Mouse (Mus musculus): ENCODE measurements around the gene Srarp. TPM values are rescaled to one million over a fixed set of nuclear protein-coding genes. Genes with fewer than 3 reads are reported as not detected.

The Srarp gene
- polyA plus RNA-seq, 1 experiment, result not detected

DNA sequence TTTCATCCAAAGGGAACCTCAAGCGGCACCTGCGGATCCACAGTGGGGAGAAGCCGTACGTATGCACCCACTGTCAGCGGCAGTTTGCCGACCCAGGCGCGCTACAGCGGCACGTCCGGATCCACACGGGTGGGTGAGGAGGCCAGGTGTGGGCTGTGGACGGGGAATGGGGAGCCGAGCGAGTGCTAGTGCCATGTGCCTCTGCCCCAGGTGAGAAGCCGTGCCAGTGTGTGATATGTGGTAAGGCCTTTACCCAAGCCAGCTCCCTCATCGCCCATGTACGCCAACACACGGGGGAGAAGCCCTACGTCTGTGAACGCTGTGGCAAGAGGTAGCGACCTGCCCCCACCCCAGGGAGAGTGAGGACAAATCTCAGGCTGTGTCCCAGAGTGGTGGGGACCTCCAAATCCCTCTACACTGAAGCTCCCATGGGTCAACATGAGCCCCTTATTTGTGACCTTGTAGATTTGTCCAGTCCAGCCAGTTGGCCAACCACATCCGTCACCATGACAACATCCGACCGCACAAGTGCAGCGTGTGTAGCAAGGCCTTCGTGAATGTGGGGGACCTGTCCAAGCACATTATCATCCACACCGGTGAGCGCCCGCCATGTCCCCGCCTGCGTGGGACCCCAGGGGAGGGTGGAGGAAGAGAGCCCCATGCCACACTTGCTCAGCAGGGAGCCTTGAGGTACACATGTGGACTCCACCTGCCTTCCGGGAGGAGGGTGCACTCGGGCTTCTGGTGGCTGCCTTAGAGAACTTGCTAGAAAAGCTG is 29.8 kb upstream of the Srarp start:
- H3K4me1 ChIP-seq (ENCODE audit: control insufficient read depth, insufficient read depth, insufficient read length), result no peaks in the 10 kb centered on the region
- no peak for TF ChIP-seq CTCF (IDR thresholded peaks at IDR 0.05; ENCODE audit: extremely low read depth, insufficient read depth, insufficient read length, insufficient replicate concordance)
- no peak for TF ChIP-seq POLR2A (IDR thresholded peaks at IDR 0.05; ENCODE audit: low read depth, low read length)
- peaks cover 75% of the 10 kb centered on the region for H3K36me3 ChIP-seq (ENCODE audit: control insufficient read depth, insufficient read depth, low read length)
- no peaks in the 10 kb centered on the region for H3K27me3 ChIP-seq (ENCODE audit: control insufficient read depth, insufficient read depth, low read length)
- 96% methylated on average over 34 of the region's 34 CpGs for WGBS
- H3K27ac ChIP-seq (ENCODE audit: insufficient read depth, low read length), result no peak overlapping the region
- no peak overlapping the region for H3K4me3 ChIP-seq (ENCODE audit: extremely low read depth, insufficient read depth, insufficient read length)
- DNase-seq (ENCODE audit: low read depth in 1 of 2, low spot score in 2 of 2), result no peak

DNA sequence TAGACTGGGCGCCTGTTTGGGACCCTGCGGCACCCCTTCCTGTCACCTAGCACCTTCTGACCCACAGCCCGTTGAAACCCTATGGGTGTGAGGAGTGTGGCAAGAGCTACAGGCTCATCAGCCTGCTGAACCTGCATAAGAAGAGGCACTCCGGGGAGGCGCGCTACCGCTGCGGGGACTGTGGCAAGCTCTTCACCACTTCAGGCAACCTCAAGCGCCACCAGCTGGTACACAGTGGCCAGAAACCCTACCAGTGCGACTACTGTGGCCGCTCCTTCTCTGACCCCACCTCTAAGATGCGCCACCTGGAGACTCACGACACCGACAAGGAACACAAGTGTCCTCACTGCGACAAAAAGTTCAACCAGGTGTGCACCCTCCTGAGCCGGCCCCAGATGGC is 28.8 kb upstream of the Srarp start:
- Histone ChIP-seq H3K27me3 (ENCODE audit: control insufficient read depth, insufficient read depth, low read length) (no peaks in the 10 kb centered on the region), H3K4me1 (ENCODE audit: control insufficient read depth, insufficient read depth, insufficient read length) (no peaks in the 10 kb centered on the region), H3K36me3 (ENCODE audit: control insufficient read depth, insufficient read depth, low read length) (peaks cover 69% of the 10 kb centered on the region), H3K4me3 (ENCODE audit: extremely low read depth, insufficient read depth, insufficient read length) (no peak overlapping the region), H3K27ac (ENCODE audit: insufficient read depth, low read length) (no peak overlapping the region)
- TF ChIP-seq POLR2A (IDR thresholded peaks at IDR 0.05; ENCODE audit: low read depth, low read length) (no peak), CTCF (IDR thresholded peaks at IDR 0.05; ENCODE audit: extremely low read depth, insufficient read depth, insufficient read length, insufficient replicate concordance) (no peak)
- DNase-seq (ENCODE audit: low read depth in 1 of 2, low spot score in 2 of 2), result no peak
- WGBS, result 94% methylated on average over 16 of the region's 16 CpGs

DNA sequence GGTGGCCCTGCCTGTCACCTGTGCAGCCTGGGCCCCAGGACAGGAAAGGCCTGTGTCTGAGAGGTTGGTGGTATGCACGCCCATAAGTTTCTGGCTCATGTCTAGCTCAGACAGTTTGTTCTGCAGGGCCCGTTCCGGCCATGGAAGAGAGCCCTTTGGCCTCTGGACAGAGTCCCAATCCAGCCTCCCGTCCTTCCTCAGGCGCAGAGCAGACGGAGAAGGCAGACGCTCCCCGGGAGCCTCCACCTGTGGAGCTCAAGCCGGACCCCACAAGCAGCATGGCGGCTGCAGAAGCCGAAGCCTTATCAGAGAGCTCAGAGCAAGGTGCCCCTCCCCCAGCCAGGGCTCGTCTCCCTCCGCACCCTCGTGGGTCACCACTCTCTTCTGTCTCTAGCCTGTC is 27.6 kb upstream of the Srarp start:
- H3K27me3 ChIP-seq (ENCODE audit: control insufficient read depth, insufficient read depth, low read length), result no peaks in the 10 kb centered on the region
- WGBS, result 90% methylated on average over 14 of the region's 14 CpGs
- DNase-seq (ENCODE audit: low read depth in 1 of 2, low spot score in 2 of 2), result no peak
- H3K27ac ChIP-seq (ENCODE audit: insufficient read depth, low read length), result no peak overlapping the region
- TF ChIP-seq CTCF (IDR thresholded peaks at IDR 0.05; ENCODE audit: extremely low read depth, insufficient read depth, insufficient read length, insufficient replicate concordance), result no peak
- no peak for TF ChIP-seq POLR2A (IDR thresholded peaks at IDR 0.05; ENCODE audit: low read depth, low read length)
- no peak overlapping the region for H3K4me3 ChIP-seq (ENCODE audit: extremely low read depth, insufficient read depth, insufficient read length)
- no peaks in the 10 kb centered on the region for H3K4me1 ChIP-seq (ENCODE audit: control insufficient read depth, insufficient read depth, insufficient read length)
- peaks cover 59% of the 10 kb centered on the region for H3K36me3 ChIP-seq (ENCODE audit: control insufficient read depth, insufficient read depth, low read length)

DNA sequence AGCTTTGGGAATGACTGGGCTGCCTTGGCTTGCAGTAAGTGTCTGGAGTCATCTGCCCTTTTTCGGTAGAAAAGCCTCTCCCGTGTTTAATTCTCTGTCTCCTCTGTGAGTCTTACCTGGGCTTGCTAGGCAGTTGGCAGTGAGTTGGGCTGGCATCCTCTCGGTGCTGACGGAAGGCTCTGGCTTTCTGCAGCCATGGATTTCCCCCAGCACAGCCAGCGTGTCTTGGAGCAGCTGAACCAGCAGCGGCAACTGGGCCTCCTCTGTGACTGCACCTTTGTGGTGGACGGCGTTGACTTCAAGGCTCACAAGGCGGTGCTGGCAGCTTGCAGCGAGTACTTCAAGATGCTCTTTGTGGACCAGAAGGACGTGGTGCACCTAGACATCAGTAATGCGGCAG is 25.7 kb upstream of the Srarp start:
- no peak overlapping the region for H3K27ac ChIP-seq (ENCODE audit: insufficient read depth, low read length)
- peaks cover 45% of the 10 kb centered on the region for H3K36me3 ChIP-seq (ENCODE audit: control insufficient read depth, insufficient read depth, low read length)
- H3K27me3 ChIP-seq (ENCODE audit: control insufficient read depth, insufficient read depth, low read length), result no peaks in the 10 kb centered on the region
- no peak for TF ChIP-seq CTCF (IDR thresholded peaks at IDR 0.05; ENCODE audit: extremely low read depth, insufficient read depth, insufficient read length, insufficient replicate concordance)
- no peak for TF ChIP-seq POLR2A (IDR thresholded peaks at IDR 0.05; ENCODE audit: low read depth, low read length)
- no peak overlapping the region for H3K4me3 ChIP-seq (ENCODE audit: extremely low read depth, insufficient read depth, insufficient read length)
- no peak for DNase-seq (ENCODE audit: low read depth in 1 of 2, low spot score in 2 of 2)
- no peaks in the 10 kb centered on the region for H3K4me1 ChIP-seq (ENCODE audit: control insufficient read depth, insufficient read depth, insufficient read length)
- WGBS, result 94% methylated on average over 12 of the region's 12 CpGs

DNA sequence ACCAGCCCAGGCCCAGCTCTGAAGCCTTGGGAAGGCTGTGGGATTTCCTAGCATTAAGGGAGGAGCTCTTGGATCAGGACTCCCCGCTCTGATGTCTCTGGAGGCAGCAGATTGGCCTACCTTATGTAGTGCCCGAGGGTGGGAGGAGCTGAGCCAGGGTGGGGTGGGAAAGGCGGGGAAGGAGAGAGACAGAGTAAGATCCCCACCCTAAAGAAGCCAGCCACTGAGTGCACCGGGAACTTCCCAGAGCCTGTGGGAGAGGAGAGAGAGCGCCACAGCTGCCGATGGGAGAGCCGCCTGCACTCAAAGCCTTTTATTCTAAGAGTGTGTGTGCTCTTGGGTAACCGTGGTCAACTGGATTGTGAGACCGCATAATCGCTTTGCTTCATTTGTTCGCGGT is 25.2 kb upstream of the Srarp start:
- WGBS, result 91% methylated on average over 12 of the region's 12 CpGs
- no peak overlapping the region for H3K27ac ChIP-seq (ENCODE audit: insufficient read depth, low read length)
- H3K36me3 ChIP-seq (ENCODE audit: control insufficient read depth, insufficient read depth, low read length), result peaks cover 40% of the 10 kb centered on the region
- no peak for DNase-seq (ENCODE audit: low read depth in 1 of 2, low spot score in 2 of 2)
- no peaks in the 10 kb centered on the region for H3K4me1 ChIP-seq (ENCODE audit: control insufficient read depth, insufficient read depth, insufficient read length)
- no peaks in the 10 kb centered on the region for H3K27me3 ChIP-seq (ENCODE audit: control insufficient read depth, insufficient read depth, low read length)
- H3K4me3 ChIP-seq (ENCODE audit: extremely low read depth, insufficient read depth, insufficient read length), result no peak overlapping the region
- TF ChIP-seq POLR2A (IDR thresholded peaks at IDR 0.05; ENCODE audit: low read depth, low read length), result no peak
- no peak for TF ChIP-seq CTCF (IDR thresholded peaks at IDR 0.05; ENCODE audit: extremely low read depth, insufficient read depth, insufficient read length, insufficient replicate concordance)

DNA sequence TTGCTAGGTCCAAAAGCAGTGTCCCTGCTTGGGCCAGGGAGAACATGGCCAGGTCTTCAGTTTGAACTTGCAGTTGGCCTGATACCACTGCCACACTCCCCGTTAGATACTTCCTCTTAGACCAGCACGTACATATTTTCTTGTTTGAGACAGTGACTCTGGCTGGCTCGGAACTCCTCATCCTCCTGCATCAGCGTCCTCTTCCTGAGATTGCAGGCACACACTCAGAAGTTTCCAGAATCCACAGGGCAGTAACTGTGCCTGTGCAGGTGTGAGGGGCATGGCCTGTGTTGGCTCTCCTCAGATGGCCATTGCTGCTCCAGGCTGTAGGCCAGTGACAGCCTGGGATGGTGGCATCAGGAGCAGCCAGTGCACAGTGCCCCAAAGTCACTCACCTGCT is 24.6 kb upstream of the Srarp start:
- peaks cover 34% of the 10 kb centered on the region for H3K36me3 ChIP-seq (ENCODE audit: control insufficient read depth, insufficient read depth, low read length)
- H3K4me1 ChIP-seq (ENCODE audit: control insufficient read depth, insufficient read depth, insufficient read length), result no peaks in the 10 kb centered on the region
- DNase-seq (ENCODE audit: low read depth in 1 of 2, low spot score in 2 of 2), result no peak
- 75% methylated on average over 4 of the region's 4 CpGs for WGBS
- H3K4me3 ChIP-seq (ENCODE audit: extremely low read depth, insufficient read depth, insufficient read length), result no peak overlapping the region
- TF ChIP-seq CTCF (IDR thresholded peaks at IDR 0.05; ENCODE audit: extremely low read depth, insufficient read depth, insufficient read length, insufficient replicate concordance) (no peak), POLR2A (IDR thresholded peaks at IDR 0.05; ENCODE audit: low read depth, low read length) (no peak)
- H3K27me3 ChIP-seq (ENCODE audit: control insufficient read depth, insufficient read depth, low read length), result no peaks in the 10 kb centered on the region
- no peak overlapping the region for H3K27ac ChIP-seq (ENCODE audit: insufficient read depth, low read length)

DNA sequence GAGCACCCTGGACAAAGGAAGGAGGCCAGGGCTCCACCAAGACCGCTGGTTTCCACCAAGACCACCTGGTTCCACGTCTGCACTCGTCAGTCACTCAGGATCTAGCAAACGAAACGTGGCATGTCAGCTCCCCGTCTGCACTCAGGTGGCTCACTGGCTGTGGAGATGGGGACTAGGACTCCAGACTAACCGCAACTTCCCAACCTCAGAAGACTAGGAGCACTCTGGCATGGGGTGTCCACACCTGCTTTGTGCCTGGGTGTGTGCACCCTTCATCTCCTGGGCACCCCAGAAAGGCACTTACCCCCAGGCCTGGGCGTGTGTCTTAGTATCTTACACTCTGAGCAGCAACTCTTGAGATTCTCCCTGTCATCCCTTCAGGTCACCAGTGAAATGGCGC is 23.9 kb upstream of the Srarp start:
- no peak for DNase-seq (ENCODE audit: low read depth in 1 of 2, low spot score in 2 of 2)
- no peak overlapping the region for H3K27ac ChIP-seq (ENCODE audit: insufficient read depth, low read length)
- no peaks in the 10 kb centered on the region for H3K27me3 ChIP-seq (ENCODE audit: control insufficient read depth, insufficient read depth, low read length)
- TF ChIP-seq POLR2A (IDR thresholded peaks at IDR 0.05; ENCODE audit: low read depth, low read length) (no peak), CTCF (IDR thresholded peaks at IDR 0.05; ENCODE audit: extremely low read depth, insufficient read depth, insufficient read length, insufficient replicate concordance) (no peak)
- H3K4me1 ChIP-seq (ENCODE audit: control insufficient read depth, insufficient read depth, insufficient read length), result peaks cover 2% of the 10 kb centered on the region; the same call in 1 of the 2 replicates
- no peak overlapping the region for H3K4me3 ChIP-seq (ENCODE audit: extremely low read depth, insufficient read depth, insufficient read length)
- peaks cover 27% of the 10 kb centered on the region for H3K36me3 ChIP-seq (ENCODE audit: control insufficient read depth, insufficient read depth, low read length)
- WGBS, result 95% methylated on average over 9 of the region's 9 CpGs

All from spleen, adult 2 months (tissue).